Mouse (Mus musculus): Measurements from ENCODE around the gene Zfand2b. TPM values are rescaled to one million over a fixed set of nuclear protein-coding genes. Genes with fewer than 3 reads are reported as not detected.

Gene Zfand2b
- polyA plus RNA-seq, 1 experiment from 2014 or later: 41.0 TPM

- H3K9ac ChIP-seq (replicated peaks; ENCODE audit: low read depth, low read length): no peak overlapping the region
- H3K36me3 ChIP-seq (ENCODE audit: control insufficient read depth, insufficient read depth, low read length): peaks cover 34% of the 10 kb centered on the region
- WGBS: 39% methylated on average over 3 of the region's 3 CpGs
- H3K27ac ChIP-seq (ENCODE audit: low read length): no peak overlapping the region
- H3K4me3 ChIP-seq (ENCODE audit: low read depth, low read length): no peak overlapping the region
- H3K4me1 ChIP-seq (ENCODE audit: control insufficient read depth, insufficient read depth, low read length): peaks cover 6% of the 10 kb centered on the region; the same call in 1 of the 2 replicates
- no peaks in the 10 kb centered on the region for H3K9me3 ChIP-seq (ENCODE audit: control insufficient read depth, low read depth, low read length)
- H3K27me3 ChIP-seq (ENCODE audit: control insufficient read depth, insufficient read depth, low read length): no peaks in the 10 kb centered on the region
- peak; percentile 28; the same call in 1 of the 2 replicates for ATAC-seq (ENCODE audit: insufficient number of reproducible peaks, insufficient read depth, low FRiP score, low read depth)
- H3K4me2 ChIP-seq (replicated peaks; ENCODE audit: low read depth, low read length): no peak overlapping the region
Measured at GRCm38 (mm10) chr1:75136730-75137129, 31.7 kb upstream of the Zfand2b start.

- ATAC-seq (ENCODE audit: insufficient number of reproducible peaks, insufficient read depth, low FRiP score, low read depth): no peak
- Histone ChIP-seq H3K36me3 (ENCODE audit: control insufficient read depth, insufficient read depth, low read length) (peaks cover 34% of the 10 kb centered on the region), H3K4me1 (ENCODE audit: control insufficient read depth, insufficient read depth, low read length) (peaks cover 8% of the 10 kb centered on the region; the same call in 1 of the 2 replicates)
Measured at GRCm38 (mm10) chr1:75138448-75138847, 30.0 kb upstream of the Zfand2b start.

GRCm38 (mm10) chr1:75140601-75141190 lies 27.8 kb upstream of the Zfand2b start:
- no peak for ATAC-seq (ENCODE audit: insufficient number of reproducible peaks, insufficient read depth, low FRiP score, low read depth)
- Histone ChIP-seq H3K27ac (ENCODE audit: low read length) (no peak overlapping the region; the same call in 1 of the 2 replicates), H3K4me1 (ENCODE audit: control insufficient read depth, insufficient read depth, low read length) (peaks cover 16% of the 10 kb centered on the region; the same call in 1 of the 2 replicates), H3K9me3 (ENCODE audit: control insufficient read depth, low read depth, low read length) (no peaks in the 10 kb centered on the region), H3K27me3 (ENCODE audit: control insufficient read depth, insufficient read depth, low read length) (no peaks in the 10 kb centered on the region), H3K4me3 (ENCODE audit: low read depth, low read length) (peak overlapping the region; percentile 61), H3K4me2 (replicated peaks; ENCODE audit: low read depth, low read length) (peak overlapping the region; percentile 80), H3K9ac (replicated peaks; ENCODE audit: low read depth, low read length) (peak overlapping the region; percentile 67), H3K36me3 (ENCODE audit: control insufficient read depth, insufficient read depth, low read length) (peaks cover 50% of the 10 kb centered on the region)
- WGBS: 66% methylated on average over 4 of the region's 4 CpGs

More at GRCm38 (mm10) chr1:75138448-75138847, 30.0 kb upstream of the Zfand2b start:
- WGBS: 95% methylated on average over 2 of the region's 2 CpGs
- Histone ChIP-seq H3K4me2 (replicated peaks; ENCODE audit: low read depth, low read length) (no peak overlapping the region), H3K27ac (ENCODE audit: low read length) (no peak overlapping the region), H3K9ac (replicated peaks; ENCODE audit: low read depth, low read length) (no peak overlapping the region), H3K9me3 (ENCODE audit: control insufficient read depth, low read depth, low read length) (no peaks in the 10 kb centered on the region), H3K4me3 (ENCODE audit: low read depth, low read length) (no peak overlapping the region), H3K27me3 (ENCODE audit: control insufficient read depth, insufficient read depth, low read length) (no peaks in the 10 kb centered on the region)

- Histone ChIP-seq H3K9me3 (ENCODE audit: control insufficient read depth, low read depth, low read length) (no peaks in the 10 kb centered on the region), H3K27ac (ENCODE audit: low read length) (peak overlapping the region; percentile 94), H3K36me3 (ENCODE audit: control insufficient read depth, insufficient read depth, low read length) (peaks cover 49% of the 10 kb centered on the region), H3K9ac (replicated peaks; ENCODE audit: low read depth, low read length) (peak overlapping the region; percentile 67), H3K4me3 (ENCODE audit: low read depth, low read length) (peak overlapping the region; percentile 61), H3K4me1 (ENCODE audit: control insufficient read depth, insufficient read depth, low read length) (peaks cover 16% of the 10 kb centered on the region; the same call in 1 of the 2 replicates), H3K4me2 (replicated peaks; ENCODE audit: low read depth, low read length) (peak overlapping the region; percentile 80), H3K27me3 (ENCODE audit: control insufficient read depth, insufficient read depth, low read length) (no peaks in the 10 kb centered on the region)
- ATAC-seq (ENCODE audit: insufficient number of reproducible peaks, insufficient read depth, low FRiP score, low read depth): peak; percentile 46; the same call in 1 of the 2 replicates
- WGBS: under 1% methylated on average over 53 of the region's 53 CpGs
Measured at GRCm38 (mm10) chr1:75141486-75142190, 26.8 kb upstream of the Zfand2b start.

GRCm38 (mm10) chr1:75142301-75143261 lies 25.9 kb upstream of the Zfand2b start, which contains the start of the genes Cnppd1 and Retreg2:
Cnppd1 (minus strand) TSS chr1:75142711.
Retreg2 (plus strand) TSS chr1:75142778.
- ATAC-seq (ENCODE audit: insufficient number of reproducible peaks, insufficient read depth, low FRiP score, low read depth): peak; percentile 86
- Histone ChIP-seq H3K27me3 (ENCODE audit: control insufficient read depth, insufficient read depth, low read length) (no peaks in the 10 kb centered on the region), H3K9ac (replicated peaks; ENCODE audit: low read depth, low read length) (peak within 1 kb of the TSS; percentile 67), H3K4me1 (ENCODE audit: control insufficient read depth, insufficient read depth, low read length) (peaks cover 16% of the 10 kb centered on the region; the same call in 1 of the 2 replicates), H3K4me2 (replicated peaks; ENCODE audit: low read depth, low read length) (peak within 1 kb of the TSS; percentile 80), H3K36me3 (ENCODE audit: control insufficient read depth, insufficient read depth, low read length) (peaks cover 50% of the 10 kb centered on the region), H3K9me3 (ENCODE audit: control insufficient read depth, low read depth, low read length) (no peaks in the 10 kb centered on the region), H3K4me3 (ENCODE audit: low read depth, low read length) (peak within 1 kb of the TSS; percentile 61), H3K27ac (ENCODE audit: low read length) (peak within 1 kb of the TSS; percentile 94)
- under 1% methylated on average over 90 of the region's 91 CpGs for WGBS

- H3K36me3 ChIP-seq (ENCODE audit: control insufficient read depth, insufficient read depth, low read length): peaks cover 37% of the 10 kb centered on the region
- H3K4me1 ChIP-seq (ENCODE audit: control insufficient read depth, insufficient read depth, low read length): peaks cover 14% of the 10 kb centered on the region; the same call in 1 of the 2 replicates
- no peak overlapping the region for H3K27ac ChIP-seq (ENCODE audit: low read length)
- WGBS: 94% methylated on average over 3 of the region's 3 CpGs
- H3K9me3 ChIP-seq (ENCODE audit: control insufficient read depth, low read depth, low read length): no peaks in the 10 kb centered on the region
- no peak overlapping the region for H3K4me2 ChIP-seq (replicated peaks; ENCODE audit: low read depth, low read length)
- H3K4me3 ChIP-seq (ENCODE audit: low read depth, low read length): no peak overlapping the region
- no peak overlapping the region for H3K9ac ChIP-seq (replicated peaks; ENCODE audit: low read depth, low read length)
- ATAC-seq (ENCODE audit: insufficient number of reproducible peaks, insufficient read depth, low FRiP score, low read depth): no peak
- H3K27me3 ChIP-seq (ENCODE audit: control insufficient read depth, insufficient read depth, low read length): no peaks in the 10 kb centered on the region
Measured at GRCm38 (mm10) chr1:75145589-75145988, 22.9 kb upstream of the Zfand2b start.

GRCm38 (mm10) chr1:75147411-75148135 lies 20.9 kb upstream of the Zfand2b start:
- peaks cover 10% of the 10 kb centered on the region; the same call in 1 of the 2 replicates for H3K4me1 ChIP-seq (ENCODE audit: control insufficient read depth, insufficient read depth, low read length)
- no peaks in the 10 kb centered on the region for H3K27me3 ChIP-seq (ENCODE audit: control insufficient read depth, insufficient read depth, low read length)
- no peak overlapping the region for H3K4me3 ChIP-seq (ENCODE audit: low read depth, low read length)
- ATAC-seq (ENCODE audit: insufficient number of reproducible peaks, insufficient read depth, low FRiP score, low read depth): no peak
- no peak overlapping the region for H3K4me2 ChIP-seq (replicated peaks; ENCODE audit: low read depth, low read length)
- H3K9me3 ChIP-seq (ENCODE audit: control insufficient read depth, low read depth, low read length): no peaks in the 10 kb centered on the region
- WGBS: 80% methylated on average over 7 of the region's 7 CpGs
- H3K27ac ChIP-seq (ENCODE audit: low read length): no peak overlapping the region
- peaks cover 37% of the 10 kb centered on the region for H3K36me3 ChIP-seq (ENCODE audit: control insufficient read depth, insufficient read depth, low read length)
- H3K9ac ChIP-seq (replicated peaks; ENCODE audit: low read depth, low read length): no peak overlapping the region

Measured in stomach, embryonic 14.5 days (tissue).